Mouse (Mus musculus) brain, adult 2 months (tissue): ENCODE data around the gene Ryr1.
"Not testable (repeated sequence)": the region's sequence is repeated elsewhere in the genome, so short reads cannot be mapped to it uniquely, and the experiment has no call there.

Experiments
- DNase-seq: peaks from one replicate; pipeline ENCODE4 v3.0.0; 2011; ENCODE audit warnings: low read depth, low spot score

The Ryr1 gene

GRCm38 (mm10) chr7:28990766-28991273 is 134.2 kb downstream of the Ryr1 start:
- DNase-seq, result no peak

DNA sequence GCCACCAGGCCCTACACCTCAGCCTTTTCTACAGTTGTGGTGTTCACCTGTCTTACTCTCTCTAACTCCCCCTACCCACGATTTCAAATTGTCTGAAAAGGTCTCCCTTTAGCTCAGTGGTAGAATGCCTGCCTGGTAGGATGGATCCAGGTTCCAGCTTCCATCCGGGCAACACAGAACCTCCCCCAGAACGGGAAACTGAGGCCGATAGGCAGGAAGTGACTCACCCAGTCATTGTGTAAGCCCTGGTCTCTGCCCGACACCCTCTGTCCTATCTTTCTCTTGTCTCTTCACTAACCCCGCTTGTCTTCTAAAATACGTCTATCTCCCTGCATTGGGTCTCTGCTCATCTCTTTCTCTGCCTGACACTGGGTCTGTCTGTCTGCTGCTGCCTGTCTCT is 139.8 kb downstream of the Ryr1 start:
- DNase-seq, result no peak

GRCm38 (mm10) chr7:28984452-28984851 is 140.5 kb downstream of the Ryr1 start:
- no peak for DNase-seq

- DNase-seq, result no peak
Measured at GRCm38 (mm10) chr7:28983849-28984248, 141.1 kb downstream of the Ryr1 start.

DNA sequence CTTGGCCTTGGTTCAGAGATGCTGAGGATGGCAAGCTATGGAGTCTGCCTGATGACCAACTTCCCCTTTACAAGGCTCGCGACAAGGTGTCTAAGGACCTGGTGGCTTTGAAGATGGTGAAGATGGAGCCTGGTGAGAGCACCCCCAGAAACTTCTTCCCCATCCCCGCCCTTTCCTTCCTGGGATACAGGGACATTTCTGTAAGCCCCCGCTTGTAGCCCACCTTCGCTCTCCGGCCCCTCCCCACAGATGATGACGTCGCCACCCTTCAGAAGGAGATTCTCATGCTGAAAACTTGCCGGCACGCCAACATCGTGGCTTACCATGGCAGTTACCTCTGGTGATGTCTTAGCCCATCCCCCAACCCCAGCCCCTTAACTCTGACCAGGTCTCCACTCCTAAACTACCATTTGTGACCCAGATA is 141.8 kb downstream of the Ryr1 start:
- DNase-seq, result no peak

- no peak for DNase-seq
Measured at GRCm38 (mm10) chr7:28982274-28983013, 142.5 kb downstream of the Ryr1 start.

- peak; percentile 100 for DNase-seq
Measured at GRCm38 (mm10) chr7:28981651-28982273, 143.2 kb downstream of the Ryr1 start, which contains the start of the genes Eif3k and Map4k1. TSS of gene Eif3k (minus strand) at chr7:28981864. TSS of gene Map4k1 (plus strand) at chr7:28982050.

DNA sequence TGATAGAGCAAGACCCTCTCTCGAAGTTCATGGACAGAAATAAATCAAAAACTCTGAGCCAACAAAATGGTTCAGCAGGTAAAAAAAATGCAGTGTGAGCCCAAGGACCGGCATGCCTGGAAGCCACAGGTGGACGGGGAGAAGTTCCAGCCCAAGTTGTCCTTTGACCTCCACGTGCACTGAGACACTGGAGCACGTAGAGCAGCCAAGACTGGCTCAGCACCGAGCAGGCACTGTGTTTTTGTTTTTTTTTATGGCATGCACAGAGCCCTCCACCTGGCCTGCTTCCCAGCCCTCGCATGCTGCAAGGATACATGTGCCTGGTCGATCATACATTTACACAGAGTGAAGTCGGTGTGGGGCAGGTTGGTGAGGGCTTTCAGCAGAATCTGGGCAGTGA is 147.4 kb downstream of the Ryr1 start:
- DNase-seq, result no peak

- DNase-seq, result peak; percentile 45
Measured at GRCm38 (mm10) chr7:28973025-28973424, 152.0 kb downstream of the Ryr1 start.

GRCm38 (mm10) chr7:28972542-28972985 is 152.4 kb downstream of the Ryr1 start:
- DNase-seq, result peak; percentile 82

DNA sequence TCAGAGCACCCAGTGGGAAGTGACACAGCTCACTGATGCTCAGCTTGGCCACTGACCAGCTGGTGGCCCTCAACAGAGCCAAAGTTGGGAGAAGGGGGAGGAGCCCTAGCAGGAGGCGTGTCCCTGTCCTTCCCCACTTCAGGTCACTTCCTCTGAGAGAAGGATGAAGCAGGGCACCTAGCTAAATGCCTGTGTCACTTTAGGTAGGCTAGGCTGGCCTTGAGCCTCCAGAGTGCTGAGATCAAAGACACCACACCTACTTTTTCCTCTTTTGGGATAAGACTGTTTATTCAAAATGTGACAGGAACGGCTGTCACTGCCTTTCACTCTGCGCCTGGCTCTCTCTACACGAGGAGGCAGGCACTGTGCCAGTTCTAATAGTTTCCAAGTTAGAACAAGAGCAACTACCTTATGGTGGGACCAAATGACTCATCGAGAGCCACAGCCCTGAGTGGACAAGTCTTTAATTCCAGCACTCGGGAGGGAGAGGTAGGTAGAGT is 153.2 kb downstream of the Ryr1 start:
- DNase-seq, result no peak

- DNase-seq, result no peak
Measured at GRCm38 (mm10) chr7:28971029-28971428, 153.9 kb downstream of the Ryr1 start.

- DNase-seq, result no peak
Measured at GRCm38 (mm10) chr7:28969672-28970394, 155.1 kb downstream of the Ryr1 start.

- no peak for DNase-seq
Measured at GRCm38 (mm10) chr7:28969271-28969670, 155.7 kb downstream of the Ryr1 start.

DNA sequence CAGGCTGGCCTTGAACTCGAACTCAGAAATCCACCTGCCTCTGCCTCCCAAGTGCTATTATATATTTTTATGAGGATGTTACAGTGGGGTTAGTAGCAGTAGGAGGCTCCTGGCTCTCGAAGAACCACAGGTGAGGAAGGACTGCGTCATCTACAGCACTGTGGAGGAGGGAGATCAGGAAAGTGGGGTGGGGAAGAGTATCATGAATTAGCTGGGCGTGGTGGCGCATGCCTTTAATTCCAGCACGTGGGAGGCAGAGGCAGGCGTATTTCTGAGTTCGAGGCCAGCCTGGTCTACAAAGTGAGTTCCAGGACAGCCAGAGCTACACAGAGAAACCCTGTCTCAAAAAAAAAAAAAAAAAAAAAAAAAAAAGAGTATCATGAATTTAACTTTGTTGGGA is 156.9 kb downstream of the Ryr1 start:
- DNase-seq, result not testable (repeated sequence)

DNA sequence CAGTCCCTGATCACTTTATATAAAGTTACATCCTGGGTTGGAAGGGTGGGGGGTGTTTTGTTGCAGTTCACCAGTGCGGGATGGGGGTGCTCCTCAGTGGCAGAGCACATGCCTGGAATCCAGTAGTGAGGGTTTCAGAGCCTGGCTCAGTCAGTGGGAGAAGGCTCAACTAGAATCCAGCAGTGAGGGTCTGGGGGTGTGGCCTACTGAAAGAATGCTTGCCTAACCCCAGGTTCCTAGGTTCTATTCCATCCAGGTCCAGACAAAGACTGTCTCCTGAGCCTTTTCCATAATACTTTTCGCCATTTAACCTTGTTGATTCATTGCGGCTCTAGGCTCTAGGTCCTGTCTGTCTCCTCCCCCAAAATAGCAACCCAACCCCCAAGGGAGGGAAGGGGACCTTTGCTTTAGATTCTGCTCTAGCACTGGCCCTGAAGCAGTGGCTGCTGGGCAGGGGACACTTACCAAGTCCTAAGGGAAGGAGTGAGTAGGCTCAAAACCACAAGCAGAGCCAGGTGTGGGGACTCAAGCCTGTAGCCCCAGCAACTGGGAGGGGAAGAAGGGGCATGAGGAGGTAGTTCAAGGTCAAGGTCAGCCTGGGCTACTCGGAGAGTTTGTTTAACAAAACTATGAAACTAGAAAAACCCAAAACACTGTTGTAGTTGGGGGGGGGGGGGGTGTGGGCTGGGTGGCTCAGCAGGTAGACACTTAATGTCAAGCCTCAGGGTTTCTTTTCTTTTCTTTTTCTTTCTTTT is 158.1 kb downstream of the Ryr1 start:
- DNase-seq, result no peak

GRCm38 (mm10) chr7:28966181-28966580 is 158.8 kb downstream of the Ryr1 start:
- DNase-seq, result no peak

- DNase-seq, result no peak
Measured at GRCm38 (mm10) chr7:28965346-28965840, 159.6 kb downstream of the Ryr1 start.

- DNase-seq, result no peak
Measured at GRCm38 (mm10) chr7:28963399-28963923, 161.5 kb downstream of the Ryr1 start.

- DNase-seq, result peak; percentile 99
Measured at GRCm38 (mm10) chr7:28961927-28962670, 162.9 kb downstream of the Ryr1 start, which contains the start of gene Actn4. TSS of gene Actn4 (minus strand) at chr7:28962340.
